Mouse (Mus musculus) hindbrain, embryonic 11.5 days (tissue): ENCODE data around the gene Stra6l. TPM values are rescaled to one million over a fixed set of nuclear protein-coding genes. Genes with fewer than 3 reads are reported as not detected.

ENCODE experiments used
- ATAC-seq: fragments of 200-750 bp; cut with Nextera tagmentation; 2 replicates; pipeline ENCODE4 v1.8.0; 2017; ENCODE audit warnings: mild to moderate bottlenecking, moderate TSS enrichment, moderate library complexity; ENCODE audit not compliant: low FRiP score
- DNase-seq: peaks from one replicate; pipeline ENCODE4 v3.0.0-alpha.2; 2015; ENCODE audit warnings: low spot score
- H3K27ac ChIP-seq: fragments of 300-500 bp; sonication (generic); 2 replicates; pipeline ENCODE4 v1.5.1; 2014; ENCODE audit warnings: mild to moderate bottlenecking, low read depth, low read length
- H3K27me3 ChIP-seq: fragments of 300-500 bp; sonication (generic); 2 replicates; pipeline ENCODE4 v1.6.1; 2014; ENCODE audit warnings: mild to moderate bottlenecking, low read length, moderate library complexity, mixed read lengths; ENCODE audit not compliant: control insufficient read depth, insufficient read depth
- H3K36me3 ChIP-seq: fragments of 300-500 bp; sonication (generic); 2 replicates; pipeline ENCODE4 v1.6.1; 2014; ENCODE audit warnings: mild to moderate bottlenecking, low read length, moderate library complexity, mixed read lengths; ENCODE audit not compliant: control insufficient read depth, insufficient read depth
- H3K4me1 ChIP-seq: fragments of 300-500 bp; sonication (generic); replicated peaks from 2 replicates; pipeline ENCODE4 v1.6.1; 2014; ENCODE audit warnings: low read length, mixed read lengths; ENCODE audit not compliant: control insufficient read depth, insufficient read depth
- H3K4me2 ChIP-seq: fragments of 300-500 bp; sonication (generic); replicated peaks from 2 replicates; pipeline ENCODE4 v1.6.1; 2014; ENCODE audit warnings: mild to moderate bottlenecking, low read depth, low read length
- H3K4me3 ChIP-seq: fragments of 300-500 bp; sonication (generic); 2 replicates; pipeline ENCODE4 v1.5.1; 2014; ENCODE audit warnings: low read depth, low read length
- H3K9ac ChIP-seq: fragments of 300-500 bp; sonication (generic); 2 replicates; pipeline ENCODE4 v1.6.1; 2014; ENCODE audit warnings: low read depth, low read length
- H3K9me3 ChIP-seq: fragments of 300-500 bp; sonication (generic); 2 replicates; pipeline ENCODE4 v1.6.1; 2016; ENCODE audit warnings: low read length; ENCODE audit not compliant: control insufficient read depth
- WGBS: fragments of 180-500 bp; shearing (Covaris S2); extraction: QIAGEN DNeasy Blood & Tissue Kit; methylation state at CpG from one replicate; pipeline ENCODE4 v1.1.7; 2014; 5-methylcytosine and 5-hydroxymethylcytosine counted together
- polyA plus RNA-seq: library from polyadenylated mRNA; unstranded; fragments of >200 nt; fragmentation: Nextera tagmentation; extraction: Ambion mirVana; gene quantifications from 2 replicates; pipeline ENCODE4 v1.2.1, GENCODE M21; 2014

The Stra6l gene
- polyA plus RNA-seq, 1 experiment from 2014 or later, result 1.0 TPM

DNA sequence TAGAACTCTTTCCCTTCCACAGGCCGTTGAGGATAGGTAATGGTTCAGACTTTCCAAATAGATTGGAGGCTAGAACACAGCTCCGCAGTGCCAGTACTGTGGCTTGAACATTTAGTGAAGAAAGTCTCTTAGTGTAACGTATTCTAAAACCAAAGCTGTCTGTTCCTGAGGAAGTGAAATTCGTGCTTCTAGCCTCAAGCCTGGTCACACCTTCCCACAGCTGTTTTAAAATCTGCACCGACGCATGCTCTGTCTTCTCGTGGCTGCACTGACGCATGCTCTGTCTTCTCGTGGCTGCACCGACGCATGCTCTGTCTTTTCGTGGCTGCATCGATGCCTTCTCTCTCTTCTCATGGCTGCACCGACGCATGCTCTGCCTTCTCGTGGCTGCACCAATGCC, 34.8 kb downstream of the Stra6l start:
- ATAC-seq (no peak), DNase-seq (no peak)
- Histone ChIP-seq H3K4me1 (no peaks in the 10 kb centered on the region), H3K4me2 (no peak overlapping the region), H3K9me3 (no peaks in the 10 kb centered on the region), H3K4me3 (no peak overlapping the region), H3K27ac (no peak overlapping the region), H3K36me3 (no peaks in the 10 kb centered on the region), H3K9ac (no peak overlapping the region), H3K27me3 (no peaks in the 10 kb centered on the region)
- WGBS, result 94% methylated on average over 16 of the region's 16 CpGs

DNA sequence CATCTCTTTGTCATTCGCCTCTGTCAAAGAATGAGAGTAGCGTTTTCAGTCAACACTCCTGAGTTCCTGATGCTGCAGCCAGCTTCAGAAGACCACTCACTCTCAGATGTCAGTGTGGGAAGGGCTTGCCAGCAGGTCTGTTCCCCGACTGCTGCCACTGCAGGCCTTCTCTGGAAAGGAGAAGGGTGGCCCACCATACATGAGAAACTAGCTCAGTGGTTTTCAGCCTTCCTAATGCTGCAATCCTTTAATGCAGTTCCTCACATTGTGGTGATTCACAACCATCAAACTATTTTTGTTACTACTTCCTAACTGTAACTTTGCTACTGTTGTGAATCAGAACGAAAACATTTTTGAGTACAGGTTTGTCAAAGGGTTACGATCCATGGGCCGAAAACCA, 41.0 kb downstream of the Stra6l start:
- H3K4me3 ChIP-seq, result no peak overlapping the region
- H3K27me3 ChIP-seq, result no peaks in the 10 kb centered on the region
- ATAC-seq (no peak), DNase-seq (no peak)
- no peaks in the 10 kb centered on the region for H3K9me3 ChIP-seq
- H3K4me1 ChIP-seq, result peaks cover 5% of the 10 kb centered on the region; the same call in 1 of the 2 replicates
- H3K27ac ChIP-seq, result no peak overlapping the region
- H3K9ac ChIP-seq, result no peak overlapping the region
- H3K36me3 ChIP-seq, result no peaks in the 10 kb centered on the region
- WGBS, result 56% methylated on average over 6 of the region's 6 CpGs
- no peak overlapping the region for H3K4me2 ChIP-seq

GRCm38 (mm10) chr4:45890066-45890761, 41.8 kb downstream of the Stra6l start, which contains the start of gene Ccdc180:
Gene Ccdc180, plus strand, starts transcription at chr4:45890303.
- Histone ChIP-seq H3K9ac (no peak within 1 kb of the TSS), H3K9me3 (no peaks in the 10 kb centered on the region), H3K27me3 (no peaks in the 10 kb centered on the region), H3K4me1 (peaks cover 5% of the 10 kb centered on the region; the same call in 1 of the 2 replicates), H3K27ac (no peak within 1 kb of the TSS), H3K36me3 (no peaks in the 10 kb centered on the region), H3K4me3 (no peak within 1 kb of the TSS), H3K4me2 (no peak within 1 kb of the TSS)
- ATAC-seq (peak; percentile 75), DNase-seq (peak; percentile 84)
- 11% methylated on average over 19 of the region's 19 CpGs for WGBS

GRCm38 (mm10) chr4:45896425-45897081, 48.1 kb downstream of the Stra6l start:
- H3K27me3 ChIP-seq, result no peaks in the 10 kb centered on the region
- no peak overlapping the region for H3K9ac ChIP-seq
- no peaks in the 10 kb centered on the region for H3K36me3 ChIP-seq
- H3K4me1 ChIP-seq, result no peaks in the 10 kb centered on the region
- H3K27ac ChIP-seq, result no peak overlapping the region
- 17% methylated on average over 16 of the region's 16 CpGs for WGBS
- ATAC-seq (no peak), DNase-seq (no peak)
- H3K4me2 ChIP-seq, result no peak overlapping the region
- H3K9me3 ChIP-seq, result no peaks in the 10 kb centered on the region
- no peak overlapping the region for H3K4me3 ChIP-seq

DNA sequence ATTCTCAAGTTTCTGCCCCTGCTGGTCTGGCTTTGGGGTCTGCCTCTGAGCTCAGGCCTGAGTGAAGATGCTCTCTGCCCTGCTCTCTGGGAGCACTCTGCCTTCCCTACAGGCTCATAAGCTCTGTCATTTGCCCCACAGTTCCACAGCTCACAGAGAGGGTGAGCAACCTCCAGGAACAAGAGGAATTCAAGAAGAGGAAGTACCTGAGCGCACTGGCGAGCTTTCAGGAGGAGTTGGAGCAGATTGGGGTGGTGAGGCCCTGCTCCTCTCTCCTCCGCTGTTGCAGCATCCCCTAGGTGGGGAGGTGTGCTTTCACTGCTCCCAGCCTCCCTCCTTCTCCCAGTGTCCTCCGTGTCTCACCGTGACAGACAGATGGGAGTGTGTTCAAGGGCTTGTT, 49.9 kb downstream of the Stra6l start:
- no peak for ATAC-seq
- Histone ChIP-seq H3K4me2 (no peak overlapping the region), H3K4me3 (no peak overlapping the region), H3K27me3 (no peaks in the 10 kb centered on the region), H3K36me3 (no peaks in the 10 kb centered on the region), H3K9me3 (no peaks in the 10 kb centered on the region), H3K4me1 (no peaks in the 10 kb centered on the region), H3K9ac (no peak overlapping the region), H3K27ac (no peak overlapping the region)
- WGBS, result 53% methylated on average over 5 of the region's 5 CpGs
- no peak for DNase-seq

DNA sequence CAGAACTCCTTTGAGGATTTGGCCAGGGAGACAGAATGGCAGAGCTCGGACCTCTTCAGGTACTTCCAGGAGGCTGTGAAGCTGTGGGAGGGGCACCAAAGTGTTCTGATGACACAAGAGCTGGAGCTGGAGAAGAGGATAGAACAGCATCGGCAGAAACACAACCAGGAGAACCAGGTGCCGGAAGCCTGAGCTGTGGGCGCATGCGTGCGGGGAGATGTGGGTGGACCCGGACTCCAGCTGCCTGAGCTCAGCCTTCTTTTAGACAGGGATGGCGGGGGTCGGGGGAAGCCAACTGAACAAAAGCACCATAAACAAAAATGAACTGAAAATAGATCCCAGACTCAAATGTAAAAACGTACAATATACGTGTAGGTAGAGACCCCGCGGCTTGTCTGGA, 60.8 kb downstream of the Stra6l start:
- H3K4me2 ChIP-seq, result no peak overlapping the region
- H3K9me3 ChIP-seq, result no peaks in the 10 kb centered on the region
- H3K9ac ChIP-seq, result no peak overlapping the region
- ATAC-seq, result no peak
- no peak for DNase-seq
- H3K27me3 ChIP-seq, result no peaks in the 10 kb centered on the region
- H3K4me3 ChIP-seq, result no peak overlapping the region
- H3K4me1 ChIP-seq, result no peaks in the 10 kb centered on the region
- no peak overlapping the region for H3K27ac ChIP-seq
- H3K36me3 ChIP-seq, result no peaks in the 10 kb centered on the region
- WGBS, result 93% methylated on average over 13 of the region's 13 CpGs

DNA sequence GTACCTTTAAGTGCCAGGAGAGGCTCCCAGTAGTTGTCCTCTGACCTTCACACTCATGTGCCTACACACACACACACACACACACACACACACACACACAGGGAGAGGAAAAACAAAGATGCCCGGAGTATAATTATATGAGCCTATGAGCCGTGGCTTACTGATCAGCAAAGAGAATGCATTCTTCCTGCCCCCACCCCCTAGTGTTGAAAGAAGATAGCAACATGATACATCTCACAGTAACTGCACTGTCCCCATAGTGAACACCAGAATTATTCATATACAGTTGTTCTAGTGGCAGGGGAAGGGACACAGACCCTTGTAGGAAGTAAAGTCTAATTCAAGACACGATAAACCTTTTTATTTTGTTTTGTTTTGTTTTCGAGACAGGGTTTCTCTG, 61.5 kb downstream of the Stra6l start:
- H3K9me3 ChIP-seq, result no peaks in the 10 kb centered on the region
- DNase-seq (no peak), ATAC-seq (no peak)
- no peaks in the 10 kb centered on the region for H3K4me1 ChIP-seq
- no peak overlapping the region for H3K4me2 ChIP-seq
- 68% methylated on average over 4 of the region's 4 CpGs for WGBS
- no peak overlapping the region for H3K27ac ChIP-seq
- no peak overlapping the region for H3K4me3 ChIP-seq
- H3K27me3 ChIP-seq, result no peaks in the 10 kb centered on the region
- no peaks in the 10 kb centered on the region for H3K36me3 ChIP-seq
- H3K9ac ChIP-seq, result no peak overlapping the region

DNA sequence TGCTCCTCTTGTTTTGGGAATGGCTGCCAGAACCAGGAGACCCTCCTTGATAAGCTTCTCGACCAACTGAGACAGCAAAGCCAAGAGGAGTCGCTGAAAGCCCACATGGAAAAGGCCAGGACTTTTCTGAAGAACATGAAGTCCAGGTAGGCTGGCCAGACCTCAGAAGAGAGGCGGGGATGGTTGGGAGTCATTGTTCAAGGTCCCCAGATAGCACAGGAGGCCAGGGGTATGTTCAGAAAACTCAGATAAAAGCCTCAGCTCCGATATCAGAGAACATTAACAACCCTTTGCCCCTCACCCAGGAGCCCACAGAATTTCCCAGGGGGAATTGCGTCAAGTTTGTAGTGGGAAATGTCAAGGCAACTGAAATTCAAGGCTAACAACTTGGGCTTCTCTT, 62.8 kb downstream of the Stra6l start:
- Histone ChIP-seq H3K9me3 (no peaks in the 10 kb centered on the region), H3K9ac (no peak overlapping the region), H3K36me3 (no peaks in the 10 kb centered on the region), H3K4me3 (no peak overlapping the region), H3K4me2 (no peak overlapping the region), H3K4me1 (no peaks in the 10 kb centered on the region), H3K27me3 (no peaks in the 10 kb centered on the region), H3K27ac (no peak overlapping the region)
- ATAC-seq, result no peak
- WGBS, result 82% methylated on average over 5 of the region's 5 CpGs
- no peak for DNase-seq

GRCm38 (mm10) chr4:45911876-45912275, 63.4 kb downstream of the Stra6l start:
- H3K9ac ChIP-seq, result no peak overlapping the region
- 91% methylated on average over 4 of the region's 4 CpGs for WGBS
- ATAC-seq, result no peak
- DNase-seq, result no peak
- H3K4me2 ChIP-seq, result no peak overlapping the region
- no peak overlapping the region for H3K27ac ChIP-seq
- H3K4me3 ChIP-seq, result no peak overlapping the region
- H3K36me3 ChIP-seq, result no peaks in the 10 kb centered on the region
- H3K9me3 ChIP-seq, result no peaks in the 10 kb centered on the region
- H3K4me1 ChIP-seq, result no peaks in the 10 kb centered on the region
- no peaks in the 10 kb centered on the region for H3K27me3 ChIP-seq
